Mouse (Mus musculus): ENCODE data around the gene Il2rb. TPM values are rescaled to one million over a fixed set of nuclear protein-coding genes. Genes with fewer than 3 reads are reported as not detected.

The Il2rb gene
- total RNA-seq, 2 experiments from 2014 or later, result 0.27 to 0.41 TPM

DNA sequence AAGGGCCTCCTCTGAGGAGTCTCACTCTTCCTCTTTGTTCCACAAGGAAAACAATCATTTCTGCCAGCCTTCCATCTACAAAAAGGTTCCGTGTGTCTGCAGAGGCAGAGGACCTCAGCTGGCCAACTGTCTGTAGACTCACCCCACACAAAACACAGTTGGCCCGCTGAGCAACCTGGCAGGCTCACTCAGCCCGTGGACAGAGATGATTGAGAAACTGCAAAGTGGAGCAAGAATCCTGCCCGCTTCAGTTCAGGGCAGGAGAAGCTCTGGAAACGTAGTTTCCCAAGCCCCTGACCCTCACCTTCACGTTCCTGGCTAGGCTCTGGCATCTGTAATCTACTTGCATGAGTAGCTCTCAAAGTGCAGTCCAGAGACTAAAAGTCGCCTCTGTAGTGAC is 48.0 kb downstream of the Il2rb start:
- DNase-seq, result no peak

DNA sequence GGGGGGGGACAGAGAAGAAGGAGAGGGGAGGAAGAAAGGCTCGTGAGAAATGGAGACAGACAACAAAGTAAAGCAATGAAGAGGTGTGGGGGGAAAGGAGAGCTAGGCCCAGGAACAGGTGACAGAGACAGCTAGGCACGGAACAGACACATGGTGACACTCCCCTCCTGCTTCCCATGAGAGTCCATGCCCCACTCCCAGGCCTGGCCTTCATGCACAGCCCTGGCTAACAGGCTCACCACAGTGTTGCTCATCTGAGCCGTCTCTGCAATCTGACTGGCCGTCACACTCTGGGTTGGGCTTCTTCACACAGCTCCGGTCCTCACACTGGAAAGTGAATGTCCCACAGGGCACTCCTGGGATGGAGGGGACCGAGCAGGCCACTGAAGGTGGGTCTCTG is 51.2 kb downstream of the Il2rb start:
- DNase-seq, result no peak

DNA sequence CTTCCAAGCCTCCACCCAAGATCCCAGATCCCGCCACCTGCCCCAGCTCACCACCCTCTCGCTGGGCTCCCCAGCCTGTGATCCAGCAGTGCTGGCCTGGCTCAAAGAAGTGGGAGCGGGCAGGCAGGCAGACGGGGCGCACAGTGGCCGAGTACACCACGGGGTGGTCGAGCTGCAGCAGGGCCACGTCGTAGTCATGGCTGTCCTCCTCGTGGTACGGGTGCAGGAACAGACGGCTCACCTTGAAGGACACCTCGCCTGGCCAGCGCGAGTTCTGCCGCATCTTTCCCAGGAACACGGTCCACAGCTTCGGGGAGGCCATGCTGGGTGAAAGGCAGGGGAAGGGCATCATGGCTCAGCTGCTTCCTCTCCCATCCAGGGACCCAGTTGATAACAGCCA is 52.8 kb downstream of the Il2rb start:
- DNase-seq, result no peak

DNA sequence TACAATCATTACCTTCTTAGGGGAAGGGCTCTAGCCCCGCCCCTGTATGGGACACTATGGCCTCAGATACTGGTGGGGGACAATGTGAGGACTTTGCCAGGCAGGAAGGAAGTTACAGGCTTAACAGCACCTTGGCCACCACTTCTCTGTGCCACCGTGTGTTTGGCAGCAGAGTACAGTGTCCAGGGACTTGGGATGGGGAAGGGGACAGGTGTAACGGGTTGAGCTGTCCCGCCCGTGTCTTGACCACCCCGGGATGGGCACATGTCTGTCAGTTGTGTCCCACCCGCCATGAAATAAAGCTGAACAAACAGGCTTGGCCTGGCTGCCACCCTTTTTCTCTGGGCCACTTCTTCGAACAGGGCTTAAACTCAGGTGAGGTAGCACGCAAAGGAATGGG is 56.1 kb downstream of the Il2rb start:
- no peak for DNase-seq

DNA sequence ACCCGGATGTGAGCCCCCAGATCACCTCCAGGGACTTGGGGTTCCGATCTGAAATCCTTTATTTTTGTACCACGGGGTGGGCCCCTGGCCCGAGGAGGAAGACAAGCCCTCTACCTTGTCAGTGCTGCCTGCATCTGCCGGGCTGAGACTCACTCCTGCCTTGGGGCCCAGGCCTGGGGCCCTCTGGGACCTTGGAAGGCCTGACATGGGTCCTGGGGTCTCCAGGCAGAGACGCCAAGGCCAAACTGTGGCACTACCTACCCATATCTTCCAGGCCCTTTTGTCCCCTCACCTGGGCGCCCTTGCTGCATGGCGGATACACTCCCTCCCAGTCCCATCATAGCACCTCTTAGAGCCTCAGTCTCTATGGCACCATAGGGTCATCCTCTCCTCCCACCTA is 56.6 kb downstream of the Il2rb start:
- DNase-seq, result no peak

DNA sequence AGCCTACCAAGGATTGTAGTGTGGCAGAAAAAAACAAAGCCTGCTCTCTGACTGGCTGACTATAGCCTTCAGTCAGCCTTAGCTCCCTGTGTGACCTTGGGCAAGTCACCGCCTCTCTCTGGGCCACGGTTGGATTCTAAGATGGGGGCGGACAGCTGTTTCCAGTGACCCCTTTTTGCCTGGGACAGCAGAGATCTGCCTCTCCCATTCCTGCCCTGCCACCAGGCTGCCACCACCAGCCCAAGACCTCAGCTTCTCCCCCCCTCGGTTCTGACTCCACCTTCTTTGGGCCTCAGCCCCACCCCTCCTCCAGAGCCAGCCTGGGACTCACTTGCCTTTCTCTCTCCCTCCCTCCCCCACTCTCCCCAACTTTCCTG is 57.1 kb downstream of the Il2rb start:
- no peak for DNase-seq

DNA sequence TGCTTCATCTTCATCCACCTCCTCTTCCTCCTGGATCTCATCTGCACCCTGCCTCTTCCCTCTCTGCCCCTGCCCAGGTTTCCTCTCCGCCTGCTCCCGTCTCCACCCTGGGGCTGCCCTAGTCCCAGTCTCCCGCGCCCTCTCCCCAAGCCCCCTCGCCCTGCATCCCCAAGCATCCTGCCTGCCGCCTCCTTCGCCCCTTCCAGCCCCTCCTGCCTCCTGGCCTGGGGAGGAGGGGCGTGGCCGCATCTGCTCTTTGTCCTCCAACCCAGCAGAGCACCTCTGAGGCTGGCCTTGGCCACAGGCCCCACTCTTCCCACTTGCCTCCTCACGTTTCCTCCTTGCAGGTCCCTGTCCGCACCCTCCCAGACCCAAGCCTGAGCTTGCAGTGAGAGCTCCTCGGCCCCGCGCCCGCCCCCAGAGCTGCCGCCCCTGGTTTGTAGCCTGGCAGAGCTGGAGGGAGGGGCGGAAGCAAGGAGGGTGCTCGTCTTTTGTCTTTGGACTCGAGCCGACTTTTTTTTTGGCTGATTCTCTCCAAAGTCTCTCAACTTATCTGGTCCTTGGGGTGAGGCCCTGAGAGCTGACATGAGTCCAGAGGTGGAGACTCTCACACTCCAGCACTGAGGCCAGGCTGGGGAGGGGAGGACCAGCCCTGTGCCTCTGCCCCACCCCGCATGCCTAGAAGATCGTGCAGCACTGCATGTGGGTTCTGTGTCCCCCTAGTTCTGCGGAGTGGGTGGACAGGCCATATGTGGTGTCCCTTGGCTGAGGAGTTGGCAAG is 57.6 kb downstream of the Il2rb start:
- DNase-seq, result peak; percentile 72

DNA sequence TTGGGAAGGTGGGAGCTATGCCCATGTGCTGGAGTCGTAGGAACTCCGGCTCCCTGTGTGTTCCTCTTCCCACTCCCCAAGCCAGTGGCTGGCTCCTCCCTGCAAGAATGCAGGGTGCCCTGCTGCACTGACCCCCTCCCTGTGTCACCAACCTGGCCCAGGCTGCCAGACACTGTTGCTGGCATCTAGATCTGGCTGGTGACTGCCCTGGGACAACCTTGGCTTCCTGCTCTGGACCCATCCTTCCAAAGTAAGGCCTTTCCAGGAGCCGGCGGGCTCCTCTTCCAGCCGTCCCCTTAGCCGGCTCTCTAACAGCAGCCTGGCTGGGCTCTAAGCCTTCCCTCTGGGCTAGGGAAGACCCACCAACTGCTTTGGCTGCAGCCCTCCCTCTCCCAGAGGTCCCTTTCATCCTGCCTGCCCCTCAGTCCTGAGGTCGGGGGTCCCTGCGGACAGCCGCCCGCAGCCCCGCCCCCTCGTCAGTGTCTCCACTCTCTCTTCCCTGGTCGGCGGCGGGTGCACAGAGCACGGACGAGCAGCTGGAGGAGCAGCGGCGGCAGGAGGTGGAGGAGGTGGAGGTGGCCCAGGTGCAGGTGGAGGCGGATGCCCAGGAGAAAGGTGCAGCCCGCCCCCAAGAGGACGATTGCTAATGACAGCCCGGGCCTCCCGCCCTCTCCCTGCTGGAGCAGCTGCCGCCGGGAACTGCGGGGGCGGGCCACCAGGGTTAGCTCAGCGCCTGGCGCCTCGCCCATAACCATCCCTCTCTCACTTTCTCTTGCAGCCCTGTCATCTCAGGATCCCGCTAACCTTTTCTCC is 58.5 kb downstream of the Il2rb start:
- DNase-seq, result peak; percentile 94

DNA sequence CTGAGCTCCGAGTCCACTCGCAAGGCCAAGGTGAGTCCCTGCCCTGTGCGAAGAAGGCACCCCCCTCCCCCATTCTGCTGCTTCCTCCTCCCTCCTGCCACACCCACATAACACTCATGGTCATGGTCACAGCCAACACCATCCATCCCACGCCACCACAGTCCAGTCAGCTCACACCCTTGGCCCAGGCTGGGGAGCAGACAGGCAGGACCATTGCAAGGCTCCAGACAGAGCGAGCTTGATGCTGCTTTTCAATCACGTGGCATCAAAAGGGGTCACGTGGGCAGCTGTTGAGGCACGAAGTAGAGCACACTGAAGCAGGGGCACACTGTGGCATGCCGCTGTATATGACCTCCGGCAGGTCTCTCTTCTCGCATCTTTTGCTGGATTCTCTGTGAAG is 59.4 kb downstream of the Il2rb start:
- no peak for DNase-seq

DNA sequence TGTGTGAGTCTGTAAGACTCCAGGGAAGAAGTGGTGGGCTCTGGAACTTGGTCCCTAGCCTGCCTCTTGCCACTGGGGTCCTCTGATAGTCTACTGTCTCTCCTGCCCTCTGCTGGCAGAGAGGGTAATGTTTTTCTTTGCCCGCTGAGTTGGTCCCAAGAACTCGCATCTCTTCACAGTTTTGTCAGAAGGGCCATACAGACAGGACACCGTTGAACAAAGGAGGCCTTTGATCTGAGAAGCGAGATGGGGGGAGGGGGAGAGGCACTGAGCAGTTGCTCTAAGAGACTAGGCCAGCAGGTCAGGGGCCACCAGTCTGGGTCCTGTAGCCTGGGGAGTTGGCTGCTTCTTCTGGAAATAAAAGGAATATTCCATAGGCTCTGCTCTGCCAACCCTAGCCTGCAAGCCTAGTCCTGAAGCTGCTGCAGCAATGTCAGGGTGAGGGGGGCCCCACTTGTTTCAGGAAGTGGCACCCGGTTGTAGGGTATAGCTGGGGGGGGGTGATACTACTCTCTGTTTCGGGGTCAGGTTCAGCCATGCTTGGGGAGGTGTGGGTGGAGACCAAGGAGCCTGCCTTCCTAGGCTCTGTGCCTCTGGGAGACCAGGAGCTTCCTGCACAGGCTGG is 60.1 kb downstream of the Il2rb start:
- peak; percentile 62 for DNase-seq

DNA sequence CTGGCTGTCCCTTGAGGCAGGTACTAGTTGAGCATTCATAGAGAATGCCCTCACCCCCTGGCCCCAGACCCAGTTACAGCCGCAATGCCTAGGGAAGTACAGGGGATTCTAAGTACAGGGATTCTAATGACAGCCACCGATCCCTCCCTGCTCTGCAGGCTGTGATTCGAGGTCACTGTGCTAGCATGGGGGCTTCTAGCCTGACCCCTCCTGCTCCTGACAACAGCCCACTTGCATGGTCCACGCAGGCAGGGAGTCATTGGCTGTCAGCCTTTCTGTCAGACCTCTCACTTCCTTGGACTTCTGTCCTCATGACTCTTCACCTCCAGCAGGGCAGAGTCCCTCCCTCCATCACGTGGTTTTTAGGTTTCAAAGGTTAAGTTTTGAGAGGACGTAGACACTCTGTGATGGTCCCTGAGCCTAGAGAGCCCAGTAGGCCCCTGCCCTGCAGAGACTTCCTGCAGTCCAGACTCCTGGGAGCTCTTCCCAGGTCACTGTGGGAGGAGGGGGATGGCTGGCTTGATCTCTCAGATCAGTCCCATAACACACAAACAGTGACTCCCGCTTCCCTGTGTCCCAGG is 63.4 kb downstream of the Il2rb start:
- no peak for DNase-seq

DNA sequence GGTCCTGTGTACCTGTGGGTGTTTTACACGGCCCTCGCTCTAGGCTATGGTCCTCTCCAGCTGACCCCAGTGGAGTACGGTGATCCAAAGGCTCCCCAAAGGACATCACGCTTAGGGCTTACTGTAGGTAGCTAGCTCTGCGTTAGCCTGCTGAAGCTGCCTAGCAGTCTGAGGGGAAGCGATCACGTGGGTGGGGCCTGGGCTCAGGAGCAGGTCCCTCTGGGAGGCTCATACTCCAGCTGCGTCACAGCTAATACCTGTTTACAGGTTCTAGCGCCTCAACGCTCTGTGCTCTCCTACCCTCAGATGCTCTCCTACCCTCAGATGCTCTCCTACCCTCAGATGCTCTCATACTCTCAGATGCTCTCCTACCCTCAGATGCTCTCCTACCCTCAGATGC is 64.2 kb downstream of the Il2rb start:
- no peak for DNase-seq

DNA sequence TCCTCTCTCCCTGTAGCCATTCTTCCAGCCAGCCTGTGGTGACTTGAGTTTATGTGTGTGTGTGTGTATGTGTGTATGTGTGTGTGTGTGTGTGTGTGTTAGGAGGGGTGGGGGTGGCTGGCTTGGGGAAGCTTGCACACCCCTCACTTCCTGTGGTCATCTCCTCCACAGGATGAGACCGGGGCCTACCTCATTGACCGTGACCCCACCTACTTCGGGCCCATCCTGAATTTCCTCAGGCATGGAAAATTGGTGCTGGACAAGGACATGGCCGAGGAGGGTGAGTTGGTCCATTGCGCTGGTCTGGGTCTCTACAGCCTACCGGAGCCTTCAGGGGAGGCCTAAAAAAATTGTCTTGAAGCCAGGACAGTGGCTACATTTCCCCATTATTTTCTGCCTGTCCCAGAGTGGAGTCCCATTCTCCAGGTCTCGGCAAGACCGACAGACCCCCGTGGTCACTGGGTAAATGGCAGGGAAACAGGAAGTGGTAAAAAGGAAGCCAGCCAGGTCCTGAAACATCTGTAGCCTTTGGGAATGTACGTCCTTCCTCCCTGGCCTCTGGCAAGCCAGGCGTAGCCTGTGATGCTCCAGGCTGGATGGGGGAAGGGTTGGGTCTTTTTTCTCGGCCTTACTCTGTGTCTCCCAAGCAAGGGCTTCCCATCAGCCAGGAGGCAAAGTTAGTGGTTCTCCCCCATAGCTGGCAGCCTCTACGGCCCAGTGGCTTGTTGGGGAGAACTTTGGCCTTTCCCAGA is 65.0 kb downstream of the Il2rb start:
- DNase-seq, result no peak

Other genes starting within 250 kb of the Il2rb start
- 1 to 10 TPM; 1.1 to 1.2 TPM for gene Csf2rb2, start 189.6 kb downstream of the Il2rb start, total RNA-seq (2021)
- gene Csf2rb, start 169.5 kb downstream of the Il2rb start, total RNA-seq (2021), result 1 to 10 TPM; 1.6 to 2.0 TPM
- not detected for gene Tex33, start 99.4 kb downstream of the Il2rb start, total RNA-seq (2021)
- 10 to 100 TPM; 16.9 to 20.1 TPM for gene Tst, start 89.4 kb downstream of the Il2rb start, total RNA-seq (2021)
- 10 to 100 TPM; 21.9 to 24.9 TPM for gene Mpst, start 88.9 kb downstream of the Il2rb start, total RNA-seq (2021)
- gene Kctd17, start 66.7 kb downstream of the Il2rb start, total RNA-seq (2021), result 10 to 100 TPM; 72.0 to 74.8 TPM
- not detected for gene Tmprss6, start 26.6 kb downstream of the Il2rb start, total RNA-seq (2021)
- 10 to 100 TPM; 63.6 to 64.5 TPM for gene C1qtnf6, start 36.1 kb upstream of the Il2rb start, total RNA-seq (2021)
- under 1 TPM; 0.07 TPM for gene Sstr3, start 49.4 kb upstream of the Il2rb start, total RNA-seq (2021)
- 1 to 10 TPM; 2.1 to 2.6 TPM for gene Rac2, start 77.5 kb upstream of the Il2rb start, total RNA-seq (2021)
- 1 to 10 TPM; 4.2 to 5.6 TPM for gene Cyth4, start 101.8 kb upstream of the Il2rb start, total RNA-seq (2021)
- gene Elfn2, start 223.5 kb upstream of the Il2rb start, total RNA-seq (2021), result 1 to 10 TPM in 1 of 2 experiments, under 1 TPM in 1; 0.95 to 1.3 TPM